Mouse (Mus musculus): ENCODE measurements at regions not wholly inside any gene's neighbourhood (a gene's known extent, or its start where the extent isn't known, plus 50 kb on each side); places are given as distances from the start of the nearest gene placed in this dataset.

GRCm38 (mm10) chr3:153790883-153791609, 53.0 kb upstream of the Asb17 start:
- Histone ChIP-seq H3K36me3 (replicated peaks in 1 of 2; ENCODE audit: control insufficient read depth in 1 of 2, insufficient read depth in 1 of 2, low read length in 1 of 2) (no peaks in the 10 kb centered on the region), H3K27me3 (replicated peaks) (peaks cover 1% of the 10 kb centered on the region), H3K4me2 (ENCODE audit: insufficient read depth, low read depth, poor library complexity, severe bottlenecking) (no peak overlapping the region), H3K4me1 (ENCODE audit: control insufficient read depth in 1 of 2, insufficient read depth in 2 of 2) (peaks cover 23 to 36% of the 10 kb centered on the region in 2 experiments), H3K4me3 (replicated peaks in 1 of 3; ENCODE audit: low read depth in 2 of 3, low read length in 2 of 3, poor library complexity in 1 of 3) (no peak overlapping the region), H3K27ac (ENCODE audit: insufficient read depth, low read depth) (no peak overlapping the region), H3K9me3 (replicated peaks; ENCODE audit: low read length) (no peaks in the 10 kb centered on the region), H3K79me2 (replicated peaks; ENCODE audit: control insufficient read depth, extremely low read depth, insufficient read depth, poor library complexity, severe bottlenecking) (no peaks in the 10 kb centered on the region), H3K9ac (ENCODE audit: insufficient read depth, low read depth) (no peak overlapping the region)
- TF ChIP-seq MAZ (IDR thresholded peaks at IDR 0.05; ENCODE audit: low read depth, low read length) (0 out of 2 replicates have a peak, but pooled peaks have one; percentile 3), E2F4 (IDR thresholded peaks at IDR 0.05; ENCODE audit: insufficient replicate concordance, low read depth, low read length) (no peak), RAD21 (IDR thresholded peaks at IDR 0.05; ENCODE audit: low read depth, low read length) (no peak)
- in situ Hi-C loops (cut with MboI; ENCODE audit: low pct_ligation_motif_present, low pct_unique_long_range_greater_than_20kb, low sequenced_read_pairs) (loop anchor here (10.0 to 25.0 kb wide), 2 partner anchors 116 to 529 kb away; no protein-coding TSS in a partner anchor), dilution Hi-C loops (cut with MboI; ENCODE audit: extremely low pct_ligation_motif_present, extremely low pct_unique_long_range_greater_than_20kb, low sequenced_read_pairs) (no loop called here)
- no peak for DNase-seq (ENCODE audit: extremely low read depth)

- no peaks in the 10 kb centered on the region for H3K36me3 ChIP-seq (replicated peaks in 1 of 2; ENCODE audit: control insufficient read depth in 1 of 2, insufficient read depth in 1 of 2, low read length in 1 of 2)
- H3K4me3 ChIP-seq (replicated peaks in 1 of 3; ENCODE audit: low read depth in 2 of 3, low read length in 2 of 3, poor library complexity in 1 of 3): no peak overlapping the region
- H3K4me2 ChIP-seq (ENCODE audit: insufficient read depth, low read depth, poor library complexity, severe bottlenecking): peak overlapping the region; percentile 3; the same call in 1 of the 2 replicates
- dilution Hi-C loops (cut with MboI; ENCODE audit: extremely low pct_ligation_motif_present, extremely low pct_unique_long_range_greater_than_20kb, low sequenced_read_pairs) (no loop called here), in situ Hi-C loops (cut with MboI; ENCODE audit: low pct_ligation_motif_present, low pct_unique_long_range_greater_than_20kb, low sequenced_read_pairs) (loop anchor here (10.0 to 25.0 kb wide), 2 partner anchors 117 to 529 kb away; no protein-coding TSS in a partner anchor)
- H3K27ac ChIP-seq (ENCODE audit: insufficient read depth, low read depth): no peak overlapping the region
- TF ChIP-seq GABPA (IDR thresholded peaks at IDR 0.05; ENCODE audit: insufficient replicate concordance, low read depth, low read length) (no peak), CHD1 (IDR thresholded peaks at IDR 0.05; ENCODE audit: low read depth, low read length) (no peak), IRF4 (IDR thresholded peaks at IDR 0.05; ENCODE audit: low read depth, low read length) (peak; percentile 52; the same call in 1 of the 2 replicates), UBTF (IDR thresholded peaks at IDR 0.05; ENCODE audit: low read depth, low read length) (no peak), TBP (conservative IDR thresholded peaks at IDR 0.05; ENCODE audit: low read depth, low read length) (no peak), NELFE (IDR thresholded peaks at IDR 0.05; ENCODE audit: low read depth, low read length) (no peak), E2F4 (IDR thresholded peaks at IDR 0.05; ENCODE audit: insufficient replicate concordance, low read depth, low read length) (no peak), ELF1 (IDR thresholded peaks at IDR 0.05; ENCODE audit: low read depth, low read length) (no peak), RAD21 (IDR thresholded peaks at IDR 0.05; ENCODE audit: low read depth, low read length) (no peak), RCOR1 (conservative IDR thresholded peaks at IDR 0.05; ENCODE audit: low read depth, low read length) (no peak), HCFC1 (IDR thresholded peaks at IDR 0.05; ENCODE audit: low read depth, low read length) (no peak), EP300 (IDR thresholded peaks at IDR 0.05; ENCODE audit: low read length) (peak; percentile 50), ETS1 (conservative IDR thresholded peaks at IDR 0.05; ENCODE audit: low read depth, low read length) (peak; percentile 73), MAX (IDR thresholded peaks at IDR 0.05; ENCODE audit: low read length) (no peak), SMC3 (IDR thresholded peaks at IDR 0.05; ENCODE audit: low read depth, low read length) (no peak), POLR2AphosphoS2 (IDR thresholded peaks at IDR 0.05; ENCODE audit: low read depth, low read length) (no peak), MYC (IDR thresholded peaks at IDR 0.05; ENCODE audit: low read depth, low read length) (0 out of 2 replicates have a peak, but pooled peaks have one; percentile 14), USF2 (conservative IDR thresholded peaks at IDR 0.05; ENCODE audit: low read depth, low read length) (no peak), ZNF384 (IDR thresholded peaks at IDR 0.05; ENCODE audit: low read depth, low read length) (no peak), ZKSCAN1 (IDR thresholded peaks at IDR 0.05; ENCODE audit: borderline replicate concordance, low read depth, low read length) (no peak), MEF2A (IDR thresholded peaks at IDR 0.05; ENCODE audit: borderline replicate concordance, low read depth, low read length) (peak; percentile 71; the same call in 1 of the 2 replicates), ZMIZ1 (IDR thresholded peaks at IDR 0.05; ENCODE audit: low read depth, low read length) (no peak), JUND (conservative IDR thresholded peaks at IDR 0.05; ENCODE audit: low read depth, low read length) (no peak), MAZ (IDR thresholded peaks at IDR 0.05; ENCODE audit: low read depth, low read length) (peak; percentile 63; the same call in 1 of the 2 replicates)
- H3K79me2 ChIP-seq (replicated peaks; ENCODE audit: control insufficient read depth, extremely low read depth, insufficient read depth, poor library complexity, severe bottlenecking): no peaks in the 10 kb centered on the region
- no peaks in the 10 kb centered on the region for H3K9me3 ChIP-seq (replicated peaks; ENCODE audit: low read length)
- H3K4me1 ChIP-seq (ENCODE audit: control insufficient read depth in 1 of 2, insufficient read depth in 2 of 2): peaks cover 23 to 36% of the 10 kb centered on the region in 2 experiments
- no peaks in the 10 kb centered on the region for H3K27me3 ChIP-seq (replicated peaks)
- peak overlapping the region; percentile 36; the same call in 1 of the 2 replicates for H3K9ac ChIP-seq (ENCODE audit: insufficient read depth, low read depth)
- DNase-seq (ENCODE audit: extremely low read depth): peak; percentile 56
Observed at GRCm38 (mm10) chr3:153791610-153792363, 52.2 kb upstream of the Asb17 start.
